In the genomic region with DNA sequence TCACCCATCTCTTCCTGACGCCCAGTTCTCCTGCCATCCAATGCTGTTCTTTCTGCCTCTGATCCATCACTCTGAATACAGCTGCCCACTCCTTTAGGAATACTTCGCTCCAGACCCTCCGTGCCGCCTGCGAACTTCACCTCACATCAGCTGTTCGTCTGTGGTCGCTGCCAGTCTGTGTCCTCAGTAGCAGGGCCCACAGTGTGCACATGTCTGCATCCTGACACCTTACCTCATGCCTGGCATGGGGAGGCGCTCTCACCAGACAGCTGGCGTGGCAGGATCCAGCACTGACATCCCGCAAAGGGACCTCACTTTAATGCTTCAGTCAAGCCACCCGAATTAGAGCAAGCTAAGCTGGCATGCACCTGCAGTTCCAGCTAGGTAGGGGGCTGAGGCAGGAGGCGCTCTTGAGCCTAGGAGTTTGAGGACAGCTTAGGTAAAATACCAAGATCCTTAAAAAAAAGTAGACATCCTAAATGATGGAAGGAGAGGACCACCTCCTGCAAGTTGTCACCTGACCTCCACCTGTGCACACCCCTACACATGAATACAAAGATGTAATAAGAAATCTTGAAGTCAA, we compare ENCODE assay signal across 10 mouse cellular contexts. TPM values are rescaled to one million over a fixed set of nuclear protein-coding genes. Genes with fewer than 3 reads are reported as not detected.
A peak's percentile ranks its signal among the peaks of the same experiment; 100 is the strongest.
DNase-seq lines count a peak whose midpoint lies in the region; ATAC-seq and TF ChIP-seq lines count a peak whose summit lies in the region.
"Had no signal": no experiment of that assay in that cellular context is flagged by ENCODE, and none has a peak within 500 bp of the region (broad histone marks: within the 10 kb centered on the region; RNA-seq: fewer than 3 reads in every experiment).

No protein-coding gene starts in this region.

- no peak overlapping the region for H3ac ChIP-seq in myocyte (ENCODE audit: control insufficient read depth, insufficient read length)

- no peaks in the 10 kb centered on the region for H3K79me2 ChIP-seq in myocyte (ENCODE audit: control insufficient read depth, insufficient read depth)

- no peak overlapping the region for H3K4me2 ChIP-seq in kidney, embryonic 15.5 days
- no peak overlapping the region for H3K4me2 ChIP-seq in myocyte (ENCODE audit: low read depth)
- H3K4me2 ChIP-seq: midbrain, embryonic 12.5 days had no signal

- no peak overlapping the region for H3K9ac ChIP-seq in kidney, embryonic 15.5 days
- H3K9ac ChIP-seq: midbrain, embryonic 12.5 days had no signal

- H3K9me3 ChIP-seq in kidney, embryonic 15.5 days (replicated peaks), result no peaks in the 10 kb centered on the region
- H3K9me3 ChIP-seq: midbrain, embryonic 12.5 days had no signal

- peaks cover 27% of the 10 kb centered on the region for H3K4me1 ChIP-seq in kidney, embryonic 15.5 days

- H3K27me3 ChIP-seq in kidney, embryonic 15.5 days, result no peaks in the 10 kb centered on the region
- peaks cover 19% of the 10 kb centered on the region for H3K27me3 ChIP-seq in myocyte (ENCODE audit: control insufficient read depth, insufficient read depth, insufficient read length)

- TF ChIP-seq POLR2A in myocyte (IDR thresholded peaks at IDR 0.05; ENCODE audit: insufficient read length, low read depth), result no peak

- peak; percentile 21 for DNase-seq in kidney, adult 18-20 months
- DNase-seq in CD4-positive helper T cell, adult 2 months (ENCODE audit: low read depth, low spot score), result peak; percentile 16
- DNase-seq in ZHBTc4 (ENCODE audit: low read depth, low spot score), result peak; percentile 78
- DNase-seq in right cerebral cortex, postnatal 4 days, result no peak
- DNase-seq in gastrocnemius, postnatal 25 days, result no peak
- DNase-seq in layer of hippocampus, adult 9-11 months, result no peak
- DNase-seq: adrenal gland, postnatal 14 days had no signal

- H3K27ac ChIP-seq in kidney, embryonic 15.5 days, result no peak overlapping the region
- H3K27ac ChIP-seq: midbrain, embryonic 12.5 days had no signal

- no peaks in the 10 kb centered on the region for H3K36me3 ChIP-seq in kidney, embryonic 15.5 days
- no peaks in the 10 kb centered on the region for H3K36me3 ChIP-seq in myocyte (ENCODE audit: control insufficient read depth, insufficient read depth)
- H3K36me3 ChIP-seq: midbrain, embryonic 12.5 days had no signal

- ATAC-seq in kidney, embryonic 15.5 days (replicated peaks; ENCODE audit: low FRiP score), result no peak

- H3K4me3 ChIP-seq in kidney, embryonic 15.5 days (replicated peaks), result no peak overlapping the region
- H3K4me3 ChIP-seq in myocyte, result no peak overlapping the region
- H3K4me3 ChIP-seq: midbrain, embryonic 12.5 days had no signal

- 69% methylated on average over 12 of the region's 12 CpGs for WGBS in kidney, embryonic 15.5 days

TF ChIP-seq in myocyte, 11 proteins besides CTCF, POLR2A, EP300 and RAD21:
- no peak for TF ChIP-seq REST (IDR thresholded peaks at IDR 0.05; ENCODE audit: insufficient read depth, insufficient read length)
- peak in 2 of 3 experiments; percentile 51 to 52 for TF ChIP-seq MYOD1 (IDR thresholded peaks at IDR 0.05; ENCODE audit: control insufficient read depth in 1 of 3, insufficient read length in 2 of 3, low read depth in 2 of 3)
- TF ChIP-seq CEBPB (IDR thresholded peaks at IDR 0.05; ENCODE audit: insufficient read depth, poor library complexity, severe bottlenecking), result no peak
- TF ChIP-seq TCF3 (IDR thresholded peaks at IDR 0.05; ENCODE audit: insufficient read length, low read depth), result no peak
- TF ChIP-seq TCF12 (IDR thresholded peaks at IDR 0.05; ENCODE audit: insufficient read depth, poor library complexity, severe bottlenecking), result no peak
- TF ChIP-seq POLR2AphosphoS2 (IDR thresholded peaks at IDR 0.05; ENCODE audit: insufficient read length, low read depth), result no peak
- peak in 2 of 3 experiments; percentile 27 to 38 for TF ChIP-seq MYOG (IDR thresholded peaks at IDR 0.05; ENCODE audit: control insufficient read depth in 1 of 3, insufficient read depth in 1 of 3, insufficient read length in 2 of 3, low read depth in 2 of 3)
- no peak for TF ChIP-seq MAX (IDR thresholded peaks at IDR 0.05; ENCODE audit: low read depth)
- TF ChIP-seq SRF (IDR thresholded peaks at IDR 0.05; ENCODE audit: control insufficient read depth, insufficient read length, low read depth), result no peak
- TF ChIP-seq E2F4 (IDR thresholded peaks at IDR 0.05; ENCODE audit: insufficient read depth), result no peak
- no peak for TF ChIP-seq USF1 (IDR thresholded peaks at IDR 0.05; ENCODE audit: low read depth)

RNA-seq across cellular contexts. Expression of a gene that starts 44.4 kb away (rescaled TPM):
- 1.5 and 1.7 TPM in 2 replicates for polyA plus RNA-seq in kidney, embryonic 15.5 days (2015; fragmentation: Nextera tagmentation; extraction: Ambion mirVana)
- 0.38 TPM for polyA plus RNA-seq in myocyte (2012; fragmentation: generic; extraction: Trizol)
- total RNA-seq in gastrocnemius, postnatal 25 days (2021), result 1 to 10 TPM; 1.1 to 1.9 TPM

RNA-seq across cellular contexts. Expression of a gene that starts 47.3 kb away (rescaled TPM):
- 41.7 and 42.5 TPM in 2 replicates for polyA plus RNA-seq in kidney, embryonic 15.5 days (2015; fragmentation: Nextera tagmentation; extraction: Ambion mirVana)
- 3.6 TPM for polyA plus RNA-seq in myocyte (2012; fragmentation: generic; extraction: Trizol)
- 1 to 10 TPM; 8.4 to 8.6 TPM for total RNA-seq in gastrocnemius, postnatal 25 days (2021)

Comparison
In these comparisons a context has a peak if more than half of its experiments do, and no peak if none do; other contexts are left out.
1. DNase-seq: peak in kidney, adult 18-20 months (single experiment), CD4-positive helper T cell, adult 2 months (single experiment) and ZHBTc4 (single experiment); none in right cerebral cortex, postnatal 4 days (single experiment), gastrocnemius, postnatal 25 days (single experiment) and layer of hippocampus, adult 9-11 months (single experiment).